In genomic region chr10:94527248-94527647, GRCm38 (mm10) we compare ENCODE assay signal across 23 mouse cellular contexts.
A peak's percentile ranks its signal among the peaks of the same experiment; 100 is the strongest.
DNase-seq lines count a peak whose midpoint lies in the region; ATAC-seq and TF ChIP-seq lines count a peak whose summit lies in the region.
"Had no signal": no experiment of that assay in that cellular context is flagged by ENCODE, and none has a peak within 500 bp of the region (broad histone marks: within the 10 kb centered on the region; RNA-seq: fewer than 3 reads in every experiment).

No protein-coding gene starts in this region.

- 31% methylated on average over 6 of the region's 6 CpGs for WGBS in liver, embryonic 15.5 days (ENCODE audit: insufficient replicate concordance)
- 92% methylated on average over 6 of the region's 6 CpGs for WGBS in neural tube, embryonic 15.5 days
- WGBS in midbrain, postnatal 0 days, result 89% methylated on average over 6 of the region's 6 CpGs

- TF ChIP-seq CTCF in midbrain, postnatal 0 days (IDR thresholded peaks at IDR 0.05), result no peak

- DNase-seq in c-Kit-negative CD71-positive TER-119-positive erythroid progenitor cells, embryonic 14.5 days (ENCODE audit: low read depth, low spot score), result peak; percentile 44
- peak; percentile 68 for DNase-seq in liver
- DNase-seq in midbrain, postnatal 0 days (ENCODE audit: low spot score), result no peak
- no peak for DNase-seq in gastrocnemius, postnatal 14 days
- DNase-seq: adrenal gland, postnatal 10 days; B cell, adult 2 months; forebrain, postnatal 0 days; heart, postnatal 14 days; kidney, adult 18-20 months; kidney, postnatal 25 days; left cerebral cortex, postnatal 4 days; lung, embryonic 14.5 days; right cerebral cortex, postnatal 4 days; thymus, adult 2 months; thymus, postnatal 36 days had no signal

- no peak overlapping the region for H3K4me3 ChIP-seq in liver, embryonic 15.5 days (replicated peaks)
- H3K4me3 ChIP-seq in neural tube, embryonic 15.5 days (replicated peaks), result no peak overlapping the region
- H3K4me3 ChIP-seq in midbrain, postnatal 0 days (ENCODE audit: low read depth, low read length), result no peak overlapping the region
- H3K4me3 ChIP-seq: forebrain, embryonic 12.5 days; kidney, embryonic 15.5 days; midbrain, embryonic 12.5 days had no signal

- ATAC-seq in liver, embryonic 15.5 days (ENCODE audit: insufficient read depth), result peak; percentile 81
- no peak for ATAC-seq in neural tube, embryonic 15.5 days (ENCODE audit: low FRiP score)
- no peak for ATAC-seq in midbrain, postnatal 0 days (ENCODE audit: low FRiP score)
- ATAC-seq: forebrain, postnatal 0 days; hindbrain, embryonic 16.5 days; Patski had no signal

- H3K9me3 ChIP-seq in liver, embryonic 15.5 days (replicated peaks), result no peaks in the 10 kb centered on the region
- H3K9me3 ChIP-seq in neural tube, embryonic 15.5 days (replicated peaks), result no peaks in the 10 kb centered on the region
- no peaks in the 10 kb centered on the region for H3K9me3 ChIP-seq in midbrain, postnatal 0 days (ENCODE audit: low read length)
- H3K9me3 ChIP-seq: forebrain, embryonic 12.5 days; kidney, embryonic 15.5 days; midbrain, embryonic 12.5 days had no signal

- peak overlapping the region; percentile 21 for H3K4me2 ChIP-seq in liver, embryonic 15.5 days
- H3K4me2 ChIP-seq in neural tube, embryonic 15.5 days, result no peak overlapping the region
- H3K4me2 ChIP-seq in midbrain, postnatal 0 days (ENCODE audit: low read depth, low read length, poor library complexity, severe bottlenecking), result no peak overlapping the region
- H3K4me2 ChIP-seq: forebrain, embryonic 12.5 days; kidney, embryonic 15.5 days; lung, embryonic 14.5 days; midbrain, embryonic 12.5 days had no signal

- no peaks in the 10 kb centered on the region for H3K36me3 ChIP-seq in liver, embryonic 15.5 days (replicated peaks)
- H3K36me3 ChIP-seq in neural tube, embryonic 15.5 days, result no peaks in the 10 kb centered on the region
- no peaks in the 10 kb centered on the region for H3K36me3 ChIP-seq in midbrain, postnatal 0 days (ENCODE audit: insufficient read depth, low read length)
- H3K36me3 ChIP-seq: forebrain, embryonic 12.5 days; kidney, embryonic 15.5 days; midbrain, embryonic 12.5 days had no signal

- no peak overlapping the region for H3K9ac ChIP-seq in liver, embryonic 15.5 days
- no peak overlapping the region for H3K9ac ChIP-seq in neural tube, embryonic 15.5 days (replicated peaks)
- H3K9ac ChIP-seq in midbrain, postnatal 0 days (replicated peaks; ENCODE audit: low read length, poor library complexity, severe bottlenecking), result no peak overlapping the region
- H3K9ac ChIP-seq: forebrain, embryonic 12.5 days; forebrain, postnatal 0 days; kidney, embryonic 15.5 days; lung, embryonic 14.5 days; midbrain, embryonic 12.5 days had no signal

- H3K27ac ChIP-seq in liver, embryonic 15.5 days (replicated peaks), result peak overlapping the region; percentile 56
- H3K27ac ChIP-seq in neural tube, embryonic 15.5 days (replicated peaks), result no peak overlapping the region
- no peak overlapping the region for H3K27ac ChIP-seq in midbrain, postnatal 0 days (ENCODE audit: low read depth, low read length)
- H3K27ac ChIP-seq: forebrain, embryonic 12.5 days; kidney, embryonic 15.5 days; midbrain, embryonic 12.5 days had no signal

- H3K4me1 ChIP-seq in liver, embryonic 15.5 days (replicated peaks), result peaks cover 60% of the 10 kb centered on the region
- peaks cover 17% of the 10 kb centered on the region for H3K4me1 ChIP-seq in neural tube, embryonic 15.5 days
- H3K4me1 ChIP-seq in midbrain, postnatal 0 days (ENCODE audit: insufficient read depth, low read length), result peaks cover 7% of the 10 kb centered on the region; the same call in 1 of the 2 replicates

- intact Hi-C loops in gastrocnemius, postnatal 14 days (cut with DNase I; ENCODE audit: low total_unique reads), result no loop called here

- no peaks in the 10 kb centered on the region; the same call in 1 of the 2 replicates for H3K27me3 ChIP-seq in liver, embryonic 15.5 days
- H3K27me3 ChIP-seq in neural tube, embryonic 15.5 days (replicated peaks), result no peaks in the 10 kb centered on the region
- no peaks in the 10 kb centered on the region for H3K27me3 ChIP-seq in midbrain, postnatal 0 days (ENCODE audit: insufficient read depth, low read length)
- H3K27me3 ChIP-seq: CH12.LX; forebrain, embryonic 12.5 days; kidney, embryonic 15.5 days; midbrain, embryonic 12.5 days; Patski had no signal

Comparison
In these comparisons a context has a peak if more than half of its experiments do, and no peak if none do; other contexts are left out.
1. DNase-seq: peak in c-Kit-negative CD71-positive TER-119-positive erythroid progenitor cells, embryonic 14.5 days (single experiment) and liver (single experiment); none in midbrain, postnatal 0 days (single experiment) and gastrocnemius, postnatal 14 days (single experiment).